Mouse (Mus musculus) liver, embryonic 14.5 days (tissue): ENCODE measurements at regions not wholly inside any gene's neighbourhood (a gene's known extent, or its start where the extent isn't known, plus 50 kb on each side); places are given as distances from the start of the nearest gene placed in this dataset.

ENCODE experiments used
- CTCF ChIP-seq: IDR thresholded peaks from 2 replicates; pipeline ENCODE4 v1.5.1; 2016; ENCODE audit warnings: antibody characterized with exemption, low read depth, control low read depth
- EP300 ChIP-seq: IDR thresholded peaks from 2 replicates; pipeline ENCODE4 v1.6.1; 2016; ENCODE audit warnings: antibody characterized with exemption, low read depth

GRCm38 (mm10) chr6:141027353-141027752 lies 221.7 kb upstream of the Pde3a start:
- TF ChIP-seq CTCF (no peak), EP300 (no peak)
